Mouse (Mus musculus): ENCODE results near the gene Lhx4.

Lhx4 gene

DNA sequence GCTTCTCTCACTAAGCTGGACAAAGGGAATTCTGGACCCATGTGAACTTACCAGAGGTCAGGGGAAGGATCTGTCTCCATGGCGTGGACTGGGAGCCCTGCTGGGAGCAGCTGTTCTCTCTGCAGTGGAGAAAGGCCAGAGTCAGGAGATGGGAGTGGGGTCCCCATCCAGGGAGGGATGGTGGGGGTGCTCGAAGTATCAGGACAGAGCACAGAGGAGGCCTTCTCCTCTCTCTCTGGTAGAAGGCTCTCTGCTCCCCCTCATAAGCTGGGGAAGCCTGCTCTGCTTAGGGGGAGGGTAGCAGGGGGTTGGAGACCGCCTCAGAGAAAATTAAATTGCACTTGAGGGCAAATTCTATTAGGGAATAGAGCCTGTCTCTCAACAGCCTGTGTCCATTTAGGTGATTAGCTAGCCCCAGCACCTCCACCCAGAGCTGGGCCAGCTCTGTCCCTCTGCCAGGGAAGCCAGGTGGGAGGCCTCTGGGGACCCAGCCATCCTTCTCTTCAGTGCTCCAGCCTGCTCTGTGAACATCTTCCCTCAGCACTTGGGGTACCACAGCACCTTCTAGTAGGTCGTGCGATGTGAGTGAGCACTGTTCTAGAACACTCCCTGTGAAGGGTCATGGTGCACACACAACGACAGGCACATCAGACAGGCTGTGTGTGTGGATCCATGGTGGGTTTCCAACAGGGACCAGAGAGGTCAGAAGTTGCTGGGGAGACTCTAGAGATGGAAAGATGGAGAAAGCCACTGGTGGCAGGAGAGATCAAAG lies at the start of gene Lhx4:
Gene Lhx4, minus strand, starts transcription at position 201 of the 772 bp plus-strand sequence.
- DNase-seq (ENCODE audit: low read depth, low spot score), result no peak

DNA sequence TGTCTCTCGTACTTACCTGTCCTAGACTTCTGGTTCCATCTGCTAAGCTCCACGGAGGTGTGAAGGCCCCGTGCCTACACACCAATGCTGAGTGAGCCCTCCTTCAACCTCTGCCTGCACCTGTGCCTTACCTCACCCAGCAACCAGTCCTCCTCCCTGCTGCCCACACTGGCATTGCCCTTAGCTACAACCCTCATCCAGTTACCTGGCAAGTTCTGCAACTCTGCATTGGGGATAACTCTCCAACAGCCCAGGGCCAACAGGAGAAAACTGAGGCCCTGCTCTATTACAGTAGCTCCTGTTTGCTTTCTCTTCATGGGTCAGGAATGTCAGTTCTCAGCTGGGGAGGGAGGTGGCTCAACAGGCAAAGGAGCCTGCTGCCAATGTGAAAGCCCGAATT lies 46.5 kb upstream of the Lhx4 start:
- DNase-seq (ENCODE audit: low read depth, low spot score), result no peak

DNA sequence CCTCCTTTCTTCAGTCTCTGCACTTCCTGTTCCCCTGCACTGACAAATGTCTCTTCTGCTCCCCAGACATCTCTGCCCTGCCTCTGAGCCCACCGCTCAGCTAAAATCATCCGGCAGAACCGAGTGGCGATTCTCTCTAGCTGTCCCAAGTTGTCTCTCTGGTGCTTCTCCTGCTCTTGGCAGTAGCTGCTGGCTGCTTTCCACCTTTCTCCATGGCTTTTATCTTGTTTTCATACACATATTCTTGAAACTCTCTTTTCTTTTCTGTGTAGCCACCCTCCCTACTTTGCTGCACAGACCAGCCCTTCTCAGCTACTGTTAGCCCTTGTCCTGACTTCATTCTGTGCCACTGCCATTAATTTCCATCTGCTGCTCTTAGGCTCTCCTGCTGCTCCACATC lies 45.9 kb upstream of the Lhx4 start:
- no peak for DNase-seq (ENCODE audit: low read depth, low spot score)

DNA sequence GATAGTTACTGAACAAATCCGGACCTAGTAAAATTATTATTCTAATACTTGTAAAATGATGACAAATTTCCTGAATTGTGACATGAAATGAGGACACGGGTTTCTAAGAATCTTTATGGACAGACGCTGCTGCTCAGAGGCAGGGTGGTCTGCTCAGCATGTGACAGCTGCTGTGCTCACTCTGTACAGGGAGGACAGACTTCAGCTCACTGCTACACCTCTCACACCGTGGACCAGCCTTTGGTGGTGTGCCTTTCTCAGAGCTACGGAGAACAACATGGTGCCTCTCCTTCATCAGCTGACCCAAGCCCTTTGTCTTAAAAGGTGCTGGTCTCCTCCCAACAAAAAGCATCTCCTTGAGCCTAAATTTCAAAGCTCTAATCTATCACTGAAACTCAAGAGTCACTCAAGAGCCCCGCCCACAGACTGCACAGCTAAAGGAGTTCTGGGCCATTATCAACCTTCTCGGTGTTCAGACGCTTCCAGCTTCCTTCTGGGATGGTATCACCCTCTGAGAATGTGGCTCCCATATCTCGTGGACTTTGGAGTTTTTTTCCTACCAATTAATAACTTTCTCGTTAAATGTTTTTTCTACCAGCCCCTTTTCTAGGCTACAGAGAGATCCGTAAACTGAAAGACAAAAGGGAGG lies 45.4 kb upstream of the Lhx4 start:
- no peak for DNase-seq (ENCODE audit: low read depth, low spot score)

DNA sequence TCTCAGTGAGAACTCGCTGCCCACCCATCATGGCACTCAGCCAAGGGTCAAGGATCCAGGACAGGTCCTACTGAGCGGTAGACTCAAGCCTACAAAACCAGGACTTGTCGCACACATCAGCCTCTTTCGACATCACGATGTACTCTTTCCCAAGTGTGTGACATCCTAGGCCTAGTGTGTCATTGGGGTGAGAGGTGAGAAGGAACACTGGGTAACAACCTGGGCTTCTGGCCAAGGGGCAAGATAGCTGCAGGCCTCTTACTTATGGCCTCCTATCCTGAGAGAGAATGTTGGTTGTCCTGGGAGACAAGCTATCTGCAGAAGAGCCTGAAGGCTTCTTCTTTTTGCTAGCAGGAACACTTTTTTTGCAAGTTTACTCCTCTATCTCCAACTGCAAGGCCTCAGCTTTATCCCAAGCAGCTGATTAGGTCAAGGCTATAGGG lies 44.3 kb upstream of the Lhx4 start:
- no peak for DNase-seq (ENCODE audit: low read depth, low spot score)

DNA sequence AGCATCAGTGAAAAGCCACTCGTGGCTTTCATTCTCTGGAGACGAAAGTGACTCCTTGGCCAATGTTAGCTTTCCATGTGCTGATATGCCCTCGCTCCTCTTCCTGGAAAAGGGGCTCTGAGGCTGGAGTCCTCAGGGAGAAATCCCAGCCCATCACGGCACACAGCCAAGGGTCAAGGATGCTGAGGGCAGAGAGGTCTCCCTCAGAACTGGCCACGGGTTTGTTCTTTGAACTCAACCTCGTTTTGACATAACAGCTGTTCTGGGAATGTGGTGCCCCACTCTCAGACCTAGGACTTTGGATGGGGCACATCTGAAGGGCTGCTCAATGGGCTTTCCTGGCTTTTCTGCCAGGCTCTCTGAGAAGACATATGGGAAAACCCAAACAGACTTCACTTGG lies 43.4 kb upstream of the Lhx4 start:
- DNase-seq (ENCODE audit: low read depth, low spot score), result no peak

DNA sequence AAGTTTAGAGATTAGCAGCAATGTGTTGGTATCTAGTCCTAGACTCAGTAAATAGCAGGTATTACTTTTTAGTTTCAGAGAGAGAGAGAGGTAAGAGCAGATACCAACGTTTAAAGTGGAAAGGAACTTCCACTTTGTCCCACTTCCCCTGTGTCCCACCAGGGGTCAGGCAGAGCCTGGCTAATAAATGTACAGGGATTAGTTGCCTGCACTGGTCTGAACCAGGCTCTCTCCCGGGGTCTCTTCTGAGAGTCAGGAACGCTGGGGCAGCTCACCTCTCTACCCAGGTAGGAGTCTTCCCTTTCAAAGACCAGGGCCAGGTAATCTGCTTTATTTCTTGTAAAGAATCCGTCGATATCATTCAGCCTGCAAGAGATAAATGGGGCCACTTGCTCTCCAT lies 40.4 kb upstream of the Lhx4 start:
- no peak for DNase-seq (ENCODE audit: low read depth, low spot score)

DNA sequence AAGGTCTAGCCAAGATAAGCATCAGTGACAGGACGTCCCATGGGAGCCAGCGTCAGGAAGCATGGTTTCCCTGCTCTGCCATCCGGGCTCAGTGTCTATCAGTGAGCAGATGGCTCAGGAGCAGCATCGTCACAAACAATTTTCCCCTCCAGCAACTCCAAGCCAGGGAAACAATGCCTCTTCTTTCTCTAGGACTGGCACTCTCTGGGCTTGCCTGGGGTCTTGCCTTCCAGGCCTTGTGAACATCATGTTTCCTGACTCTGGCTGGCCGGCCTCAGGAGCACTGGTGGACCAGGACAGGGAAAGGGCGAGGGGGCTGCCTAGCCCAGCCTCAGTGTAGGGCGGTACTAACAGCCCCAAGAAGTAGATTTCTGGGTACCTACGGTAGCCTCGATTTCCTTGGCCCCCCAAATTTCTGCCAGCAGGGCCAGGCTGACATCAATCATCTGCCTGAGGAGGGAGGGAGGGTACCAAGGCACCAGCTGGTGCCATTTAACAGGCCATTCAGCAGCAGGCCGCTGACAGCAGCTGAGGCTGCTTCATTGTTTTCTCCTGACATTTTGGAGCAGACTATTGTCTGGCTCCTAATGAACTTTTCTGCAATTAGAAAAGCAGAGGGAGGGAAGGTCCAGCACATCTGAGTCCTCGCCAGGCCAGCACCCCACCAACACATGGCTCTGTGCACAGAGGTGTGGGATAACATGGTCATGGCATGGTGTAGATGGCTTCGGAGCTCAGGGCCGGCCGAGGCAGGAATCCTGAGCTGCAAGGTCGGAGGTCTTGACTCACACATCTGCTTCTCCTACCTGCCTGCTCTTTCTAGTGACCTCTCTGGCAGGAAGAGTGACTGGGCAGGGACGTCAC lies 38.9 kb upstream of the Lhx4 start:
- DNase-seq (ENCODE audit: low read depth, low spot score), result no peak

DNA sequence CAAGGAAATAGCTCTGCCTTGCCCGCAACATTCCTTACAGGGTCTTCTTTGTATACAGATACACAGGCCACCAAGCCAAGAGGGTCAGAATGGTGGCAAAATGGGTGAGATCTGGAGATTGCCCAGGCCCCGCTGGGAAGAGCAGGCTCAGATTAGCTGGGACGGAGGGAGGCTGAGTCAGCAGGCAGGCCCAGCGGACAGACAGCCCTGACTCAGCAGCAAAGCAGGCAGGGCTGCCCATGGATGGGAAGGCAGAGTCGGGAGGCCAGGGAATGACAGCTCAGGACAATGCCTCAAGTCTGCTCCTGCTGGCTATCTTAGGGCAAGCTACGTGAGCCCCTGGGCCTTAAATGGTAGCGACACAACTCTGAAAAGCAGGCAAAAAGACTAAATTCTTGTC lies 34.4 kb upstream of the Lhx4 start:
- DNase-seq (ENCODE audit: low read depth, low spot score), result no peak

DNA sequence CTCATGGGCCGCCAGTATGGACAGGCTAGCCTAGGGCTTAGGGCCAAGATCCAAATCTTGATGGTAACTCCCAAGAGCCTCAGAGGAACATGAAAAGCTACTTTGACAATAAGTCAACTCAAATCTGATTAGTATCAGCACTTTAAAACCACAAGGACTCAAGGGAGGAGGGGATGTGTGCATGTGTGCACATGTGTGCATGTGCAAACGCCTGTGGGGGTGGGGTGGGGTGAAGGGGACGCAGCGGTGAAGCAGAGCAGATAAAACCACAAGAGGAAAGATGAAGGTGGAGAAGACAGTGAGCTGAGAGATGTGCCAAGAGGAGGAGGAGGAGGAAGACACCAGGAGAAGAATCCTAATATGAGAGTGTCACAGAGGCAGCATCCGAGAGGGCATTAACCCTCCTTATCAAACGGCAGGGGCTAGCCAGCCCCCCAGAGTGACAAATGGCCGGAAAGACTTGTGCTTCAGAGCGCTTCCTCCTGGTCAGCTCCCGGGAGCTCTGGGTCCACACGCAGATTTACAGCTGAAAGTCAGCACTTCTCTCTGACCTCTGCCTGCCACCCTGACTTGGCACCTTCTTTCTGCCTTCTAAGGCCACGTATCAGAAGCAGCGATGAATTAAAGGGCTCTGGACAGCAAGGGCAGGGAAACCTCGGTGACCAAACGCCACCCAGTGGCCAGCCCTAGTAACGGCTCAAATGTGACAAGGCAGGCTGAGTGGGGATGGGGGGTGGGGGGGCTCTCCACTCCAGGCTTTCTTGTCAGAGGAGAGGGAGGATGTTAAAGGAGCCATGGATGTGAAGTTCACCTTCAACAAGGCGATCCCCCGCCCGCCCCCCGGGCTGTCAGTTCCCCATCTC lies 33.1 kb upstream of the Lhx4 start:
- DNase-seq (ENCODE audit: low read depth, low spot score), result no peak

DNA sequence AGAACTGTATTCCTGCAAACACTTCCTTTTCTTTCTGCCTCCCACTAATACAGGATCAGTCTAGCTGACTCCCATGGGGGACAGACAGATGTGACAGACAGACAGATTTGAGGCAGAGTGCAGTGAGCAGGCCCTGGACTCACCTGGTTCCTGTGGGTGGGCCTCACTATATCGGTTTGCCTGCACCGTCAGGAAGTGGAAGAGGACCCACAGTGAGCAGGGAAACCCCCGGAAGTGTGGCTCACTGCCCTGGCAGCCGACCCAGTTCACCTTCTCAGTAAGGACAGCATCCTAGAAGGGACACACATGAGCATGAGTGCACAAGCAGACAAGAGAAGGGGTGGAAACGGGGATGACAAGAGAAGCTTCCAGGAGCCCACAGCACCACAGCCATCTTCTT lies 30.9 kb upstream of the Lhx4 start:
- no peak for DNase-seq (ENCODE audit: low read depth, low spot score)

DNA sequence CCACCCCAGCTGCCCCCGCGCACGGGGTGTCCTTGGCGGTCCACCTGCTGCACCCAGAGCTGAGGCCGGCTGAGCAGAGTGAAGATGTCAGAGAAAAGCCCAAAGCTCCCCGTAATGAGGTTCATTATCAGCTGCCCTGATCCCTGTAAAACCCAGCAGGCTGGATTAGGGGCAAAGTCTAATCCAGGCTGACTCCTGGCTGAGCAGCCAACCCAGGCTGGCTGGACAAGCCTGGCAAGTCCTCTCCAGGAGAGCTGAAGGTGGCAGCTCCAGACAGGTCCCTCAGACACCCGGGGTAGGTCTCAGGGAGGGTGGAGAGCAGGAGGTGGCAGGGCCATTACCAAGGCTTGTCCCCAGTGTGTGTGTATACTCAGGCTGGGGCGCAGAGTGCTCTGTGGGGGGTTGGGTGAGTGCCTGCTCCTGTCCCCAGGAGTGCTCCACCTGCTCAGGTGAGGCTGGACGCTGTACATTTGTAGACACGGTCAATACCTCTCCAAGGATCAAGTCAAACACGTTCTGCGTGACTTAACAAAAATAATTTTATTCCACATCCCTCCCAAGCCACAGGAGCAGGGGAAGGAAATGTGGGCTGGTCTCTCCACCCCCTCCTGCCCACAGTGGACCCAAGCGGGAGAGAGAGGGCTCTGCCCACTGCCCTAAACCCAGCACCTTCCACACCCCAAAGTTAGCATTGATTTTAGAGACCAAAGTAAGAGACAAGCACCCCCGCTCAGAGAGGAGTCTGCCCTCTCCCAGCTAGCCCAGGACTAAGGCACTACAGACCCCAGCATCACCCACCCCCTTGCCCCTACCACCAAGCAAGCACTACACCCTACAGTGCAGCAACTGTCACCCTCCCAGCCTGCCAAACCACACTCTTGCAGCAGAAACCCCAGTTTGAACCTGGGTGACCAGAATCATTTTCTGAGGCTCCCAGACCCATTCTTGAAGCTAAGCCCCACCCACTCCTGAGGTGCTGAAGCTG lies 26.4 kb upstream of the Lhx4 start:
- DNase-seq (ENCODE audit: low read depth, low spot score), result no peak

DNA sequence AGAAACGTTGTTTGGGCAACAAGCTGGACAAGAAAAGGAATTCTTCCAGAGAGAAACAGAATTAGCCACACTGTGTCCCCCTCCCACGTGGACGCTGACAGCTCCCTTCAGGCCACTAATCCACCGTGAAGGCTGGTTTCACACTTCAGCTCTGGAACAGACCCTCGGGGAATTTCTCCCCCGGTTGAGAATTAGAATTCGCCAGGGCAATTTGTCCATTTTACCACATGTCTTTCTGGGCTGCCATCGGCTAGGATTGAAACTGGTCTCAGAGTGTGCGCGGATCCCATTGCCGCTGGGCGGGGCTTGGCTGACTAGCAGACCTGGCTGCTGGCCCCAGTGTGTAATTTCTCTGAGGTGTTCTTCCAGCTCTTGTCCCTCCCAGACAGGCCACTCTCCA lies 7.7 kb upstream of the Lhx4 start:
- no peak for DNase-seq (ENCODE audit: low read depth, low spot score)

DNA sequence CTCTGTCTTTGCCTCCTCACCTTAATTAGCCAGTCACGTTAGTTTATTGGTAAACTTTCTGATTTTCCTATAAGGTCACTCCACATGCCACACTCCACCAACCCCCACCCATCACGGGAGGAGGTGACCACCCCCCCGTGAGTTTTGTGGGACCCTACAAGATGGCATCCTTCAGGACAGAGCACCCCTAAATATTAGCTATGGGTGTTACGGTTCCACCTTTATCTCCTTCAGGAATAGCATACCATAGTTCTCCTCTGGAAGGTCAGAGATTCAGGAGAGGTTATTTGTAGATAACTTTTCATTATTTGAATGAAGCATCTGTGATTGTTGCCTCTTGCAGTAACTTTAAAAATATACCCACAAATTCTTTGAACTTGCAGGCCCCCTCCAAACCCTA lies 7.2 kb upstream of the Lhx4 start:
- DNase-seq (ENCODE audit: low read depth, low spot score), result no peak

DNA sequence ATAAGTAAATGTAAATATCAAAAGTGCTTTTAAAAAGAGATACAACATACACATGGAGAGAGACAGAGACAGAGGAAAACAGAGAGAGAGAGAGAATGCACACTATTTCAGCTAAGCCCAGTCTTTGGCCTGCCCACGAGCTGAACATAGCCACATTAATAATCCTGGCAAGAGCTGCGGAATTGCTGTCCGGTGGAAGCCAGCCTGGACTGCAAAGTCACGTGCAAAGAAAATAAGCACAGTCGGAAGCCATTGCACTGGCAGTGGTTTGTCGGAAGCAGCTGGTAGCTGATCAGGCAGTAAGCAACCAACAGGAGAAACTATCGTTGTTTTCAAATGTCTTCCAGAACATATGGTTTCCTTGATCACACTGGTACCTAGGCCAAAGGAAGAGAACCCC lies 6.1 kb upstream of the Lhx4 start:
- no peak for DNase-seq (ENCODE audit: low read depth, low spot score)

DNA sequence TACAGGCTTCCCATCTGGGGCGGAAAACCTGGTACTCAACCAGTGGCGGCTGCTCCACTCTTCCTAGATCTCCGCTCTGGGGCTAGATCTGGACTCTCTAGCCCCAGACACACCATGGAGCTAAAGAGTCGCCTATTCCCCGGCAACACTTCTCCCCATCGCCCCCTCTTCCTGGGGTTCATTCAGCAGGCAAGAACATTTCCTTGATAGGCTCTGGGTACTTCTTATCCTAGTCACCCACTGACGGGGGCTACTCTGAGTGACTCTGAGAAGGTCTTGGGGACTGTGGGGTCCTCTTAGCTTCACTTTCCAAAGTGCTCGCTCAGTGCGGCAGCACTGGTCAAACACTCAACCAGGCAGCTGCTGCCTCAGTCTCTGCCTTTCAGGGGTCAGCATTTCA lies 1.9 kb upstream of the Lhx4 start:
- no peak for DNase-seq (ENCODE audit: low read depth, low spot score)

DNA sequence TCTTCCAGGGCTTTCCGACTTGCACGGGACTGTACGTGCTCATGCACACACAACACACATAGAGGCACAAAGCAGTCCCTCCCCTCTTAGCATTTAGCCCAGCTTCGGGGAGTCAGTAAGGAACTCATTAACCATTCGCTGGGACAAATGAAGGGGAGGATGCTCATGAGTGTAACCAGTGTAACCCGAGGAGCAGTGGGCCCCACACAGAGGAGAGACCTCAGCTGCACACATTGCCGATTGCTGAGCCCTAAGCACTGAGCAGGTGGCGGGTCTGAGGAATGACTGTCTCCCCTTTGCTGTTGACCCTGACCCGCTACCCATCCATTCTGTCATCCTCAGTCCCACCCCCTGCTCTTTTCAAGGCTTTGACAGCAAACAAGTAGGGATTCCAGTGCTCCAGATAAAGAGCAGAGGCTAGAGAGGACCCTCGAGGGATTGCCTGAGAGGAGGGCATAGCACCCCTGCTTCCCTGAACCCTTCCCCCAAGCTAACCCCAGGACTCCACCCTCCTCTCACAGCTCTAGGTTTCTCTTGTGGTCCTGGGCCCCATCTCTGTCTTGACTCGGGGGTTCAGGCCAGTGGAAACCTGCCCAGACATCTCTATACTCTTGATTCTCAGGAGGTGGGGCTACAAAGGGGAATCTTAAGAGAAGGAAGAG lies 836 bp downstream of the Lhx4 start:
- DNase-seq (ENCODE audit: low read depth, low spot score), result no peak

DNA sequence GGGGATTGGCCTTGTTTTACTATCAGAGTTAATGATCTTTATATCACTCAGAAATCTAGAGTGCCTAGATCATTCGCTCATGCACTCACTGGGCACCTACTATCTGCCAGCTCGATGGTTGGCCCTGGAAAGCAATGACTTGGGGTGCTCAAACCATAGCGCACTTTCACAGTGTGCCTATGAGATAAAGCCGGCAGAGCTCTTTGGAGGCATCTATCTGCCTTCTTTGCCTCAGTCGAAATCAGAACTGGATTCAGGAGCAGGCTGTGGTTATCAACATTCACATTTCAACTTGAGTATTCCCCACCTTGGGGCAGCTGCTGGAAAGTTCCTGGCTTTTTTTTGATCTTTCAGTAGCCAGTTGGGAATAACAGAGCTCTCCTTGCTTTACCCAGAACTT lies 3.6 kb downstream of the Lhx4 start:
- no peak for DNase-seq (ENCODE audit: low read depth, low spot score)

DNA sequence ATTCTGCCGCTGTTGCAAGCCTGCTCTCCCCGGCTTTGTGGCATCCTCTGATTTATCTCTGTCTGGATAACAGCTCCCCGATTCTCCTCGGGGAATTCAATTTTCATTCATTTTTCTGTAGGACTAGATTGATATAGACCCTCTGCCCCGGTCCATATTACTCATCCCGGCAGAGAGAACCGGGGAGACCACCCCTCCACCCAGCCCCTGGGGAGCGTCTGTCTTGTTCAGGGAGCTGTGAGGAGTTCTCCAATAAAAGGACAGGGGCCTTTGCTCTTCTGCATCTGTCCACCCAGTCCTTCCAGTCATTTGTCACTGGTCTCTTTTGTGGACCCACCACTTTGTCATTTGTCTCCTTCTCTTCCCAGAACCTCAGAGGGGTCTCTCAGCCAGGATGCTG lies 4.5 kb downstream of the Lhx4 start:
- DNase-seq (ENCODE audit: low read depth, low spot score), result no peak
